Mouse (Mus musculus) ES-E14 (cell line): ENCODE data around the gene Necab2.

Source experiments
- HCFC1 ChIP-seq: IDR thresholded peaks from 2 replicates; pipeline ENCODE4 v1.6.1; 2012; ENCODE audit warnings: low read length, inconsistent platforms, borderline replicate concordance; ENCODE audit not compliant: insufficient read depth
- MAFK ChIP-seq: IDR thresholded peaks from 2 replicates; pipeline ENCODE4 v1.6.1; 2014; ENCODE audit warnings: mild to moderate bottlenecking, low read depth, low read length, inconsistent platforms; ENCODE audit not compliant: insufficient read depth

GRCm38 (mm10) chr8:119451131-119451530 is 4.6 kb downstream of the Necab2 start:
- TF ChIP-seq MAFK, result no peak
- TF ChIP-seq HCFC1, result no peak
